Mouse (Mus musculus) kidney, adult 2 months (tissue): ENCODE results near the gene Taf10.

Experiments used
- CTCF ChIP-seq: fragments of 200-500 bp; conservative IDR thresholded peaks from 2 replicates; pipeline ENCODE4 v1.5.1; 2011; ENCODE audit warnings: low read depth, mild to moderate bottlenecking, control low read depth, low read length, moderate library complexity, mixed read lengths; ENCODE audit not compliant: insufficient read depth, insufficient read length
- POLR2A ChIP-seq: fragments of 200-500 bp; IDR thresholded peaks from one replicate; pipeline ENCODE4 v1.6.1; 2011; ENCODE audit warnings: low read depth, low read length, control low read depth

GRCm38 (mm10) chr7:105736264-105736901, 7.8 kb downstream of the Taf10 start, which contains the start of gene Ilk:
- TF ChIP-seq CTCF = no peak
- peak; percentile 76 for TF ChIP-seq POLR2A
